Mouse (Mus musculus) hindbrain, embryonic 14.5 days (tissue): ENCODE measurements at regions not wholly inside any gene's neighbourhood (a gene's known extent, or its start where the extent isn't known, plus 50 kb on each side); places are given as distances from the start of the nearest gene placed in this dataset.

Experiments used
- ATAC-seq: fragments of 200-750 bp; cut with Nextera tagmentation; 2 replicates; pipeline ENCODE4 v1.8.0; 2017; ENCODE audit warnings: moderate number of reproducible peaks, mild to moderate bottlenecking, moderate TSS enrichment, moderate library complexity; ENCODE audit not compliant: low FRiP score
- DNase-seq: peaks from one replicate; pipeline ENCODE4 v3.0.0-alpha.2; 2015; ENCODE audit warnings: low spot score
- H3K27ac ChIP-seq: fragments of 300-500 bp; sonication (generic); 2 replicates; pipeline ENCODE4 v1.5.1; 2014; ENCODE audit warnings: mild to moderate bottlenecking, moderate library complexity
- H3K27me3 ChIP-seq: fragments of 300-500 bp; sonication (generic); 2 replicates; pipeline ENCODE4 v1.6.1; 2014; ENCODE audit warnings: mild to moderate bottlenecking, low read length, mixed read lengths; ENCODE audit not compliant: control insufficient read depth, insufficient read depth
- H3K36me3 ChIP-seq: fragments of 300-500 bp; sonication (generic); replicated peaks from 2 replicates; pipeline ENCODE4 v1.6.1; 2014; ENCODE audit not compliant: control insufficient read depth, insufficient read depth
- H3K4me1 ChIP-seq: fragments of 300-500 bp; sonication (generic); replicated peaks from 2 replicates; pipeline ENCODE4 v1.6.1; 2014; ENCODE audit warnings: antibody characterized with exemption, low read length, mixed read lengths; ENCODE audit not compliant: control insufficient read depth, insufficient read depth
- H3K4me2 ChIP-seq: fragments of 300-500 bp; sonication (generic); replicated peaks from 2 replicates; pipeline ENCODE4 v1.6.1; 2014; ENCODE audit warnings: mild to moderate bottlenecking, moderate library complexity
- H3K4me3 ChIP-seq: fragments of 300-500 bp; sonication (generic); replicated peaks from 2 replicates; pipeline ENCODE4 v1.5.1; 2014; ENCODE audit warnings: mild to moderate bottlenecking, low read length
- H3K9ac ChIP-seq: fragments of 300-500 bp; sonication (generic); 2 replicates; pipeline ENCODE4 v1.6.1; 2014
- H3K9me3 ChIP-seq: fragments of 300-500 bp; sonication (generic); 2 replicates; pipeline ENCODE4 v1.6.1; 2016; ENCODE audit warnings: low read length; ENCODE audit not compliant: control insufficient read depth
- WGBS: fragments of 180-500 bp; shearing (Covaris S2); extraction: QIAGEN DNeasy Blood & Tissue Kit; methylation state at CpG from one replicate; pipeline ENCODE4 v1.1.7; 2014; 5-methylcytosine and 5-hydroxymethylcytosine counted together

GRCm38 (mm10) chr7:70424231-70424620 lies 57.7 kb upstream of the Nr2f2 start:
- WGBS: 16% methylated on average over 4 of the region's 4 CpGs
- DNase-seq: peak; percentile 76

GRCm38 (mm10) chr7:70423524-70424230 lies 57.1 kb upstream of the Nr2f2 start:
- H3K27ac ChIP-seq: peak overlapping the region; percentile 36; the same call in 1 of the 2 replicates
- H3K36me3 ChIP-seq: no peaks in the 10 kb centered on the region
- peak; percentile 14; the same call in 1 of the 2 replicates for ATAC-seq
- WGBS: 40% methylated on average over 10 of the region's 10 CpGs
- H3K4me2 ChIP-seq: no peak overlapping the region
- DNase-seq: no peak
- H3K9ac ChIP-seq: no peak overlapping the region
- H3K9me3 ChIP-seq: no peaks in the 10 kb centered on the region
- H3K27me3 ChIP-seq: no peaks in the 10 kb centered on the region
- H3K4me1 ChIP-seq: peaks cover 10% of the 10 kb centered on the region; the same call in 1 of the 2 replicates
- no peak overlapping the region for H3K4me3 ChIP-seq

More at GRCm38 (mm10) chr7:70424231-70424620, 57.7 kb upstream of the Nr2f2 start:
- no peaks in the 10 kb centered on the region for H3K36me3 ChIP-seq
- H3K9ac ChIP-seq: no peak overlapping the region
- H3K4me3 ChIP-seq: no peak overlapping the region
- peaks cover 10% of the 10 kb centered on the region; the same call in 1 of the 2 replicates for H3K4me1 ChIP-seq
- peak overlapping the region; percentile 36; the same call in 1 of the 2 replicates for H3K27ac ChIP-seq
- no peak overlapping the region for H3K4me2 ChIP-seq
- peak; percentile 95 for ATAC-seq
- no peaks in the 10 kb centered on the region for H3K9me3 ChIP-seq
- H3K27me3 ChIP-seq: no peaks in the 10 kb centered on the region

- DNase-seq (no peak), ATAC-seq (no peak)
- H3K9me3 ChIP-seq: no peaks in the 10 kb centered on the region
- no peak overlapping the region for H3K4me3 ChIP-seq
- no peak overlapping the region for H3K9ac ChIP-seq
- H3K36me3 ChIP-seq: 0 out of 2 replicates have a peak, but pooled peaks cover 1% of the 10 kb centered on the region
- 84% methylated on average over 10 of the region's 10 CpGs for WGBS
- no peak overlapping the region for H3K27ac ChIP-seq
- H3K27me3 ChIP-seq: no peaks in the 10 kb centered on the region
- no peaks in the 10 kb centered on the region for H3K4me1 ChIP-seq
- no peak overlapping the region for H3K4me2 ChIP-seq
These were observed 49.8 kb upstream of the Nr2f2 start for GRCm38 (mm10) chr7:70416185-70416941.
